Mouse (Mus musculus): Measurements from ENCODE around the gene Prr5l.

Prr5l gene

GRCm38 (mm10) chr2:101881471-101882162 lies 1.2 kb downstream of the Prr5l start:
- DNase-seq (ENCODE audit: low spot score): no peak

GRCm38 (mm10) chr2:101871179-101871578 lies 11.6 kb downstream of the Prr5l start:
- no peak for DNase-seq (ENCODE audit: low spot score)

GRCm38 (mm10) chr2:101868683-101869082 lies 14.1 kb downstream of the Prr5l start:
- no peak for DNase-seq (ENCODE audit: low spot score)

- DNase-seq (ENCODE audit: low spot score): no peak
Observed at GRCm38 (mm10) chr2:101862219-101863123, 20.4 kb downstream of the Prr5l start.

GRCm38 (mm10) chr2:101860920-101861485 lies 21.8 kb downstream of the Prr5l start:
- no peak for DNase-seq (ENCODE audit: low spot score)

GRCm38 (mm10) chr2:101856174-101856573 lies 26.7 kb downstream of the Prr5l start:
- DNase-seq (ENCODE audit: low spot score): no peak

DNA sequence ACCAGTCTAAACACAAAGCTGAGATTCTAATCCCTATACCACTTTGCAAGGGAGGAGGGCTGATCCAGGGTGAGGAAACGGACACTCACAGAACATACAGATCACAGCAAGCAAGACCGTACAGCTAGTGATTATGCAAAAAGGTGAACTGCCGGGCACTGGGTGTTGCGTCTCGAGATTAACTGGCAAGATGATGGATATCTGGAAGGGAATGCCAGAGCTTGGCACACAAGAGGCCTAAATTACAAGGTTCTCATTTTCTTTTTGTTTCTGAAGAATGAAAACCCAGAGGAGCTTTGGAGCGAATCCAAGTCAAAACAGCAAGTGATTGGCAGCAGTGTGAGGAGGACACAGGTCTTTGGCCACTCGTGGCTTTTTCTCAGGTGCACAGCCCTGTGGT lies 28.0 kb downstream of the Prr5l start:
- no peak for DNase-seq (ENCODE audit: low spot score)

GRCm38 (mm10) chr2:101842756-101843155 lies 40.1 kb downstream of the Prr5l start:
- no peak for DNase-seq (ENCODE audit: low spot score)

- DNase-seq (ENCODE audit: low spot score): no peak
Observed at GRCm38 (mm10) chr2:101834816-101835523, 47.9 kb downstream of the Prr5l start.

DNA sequence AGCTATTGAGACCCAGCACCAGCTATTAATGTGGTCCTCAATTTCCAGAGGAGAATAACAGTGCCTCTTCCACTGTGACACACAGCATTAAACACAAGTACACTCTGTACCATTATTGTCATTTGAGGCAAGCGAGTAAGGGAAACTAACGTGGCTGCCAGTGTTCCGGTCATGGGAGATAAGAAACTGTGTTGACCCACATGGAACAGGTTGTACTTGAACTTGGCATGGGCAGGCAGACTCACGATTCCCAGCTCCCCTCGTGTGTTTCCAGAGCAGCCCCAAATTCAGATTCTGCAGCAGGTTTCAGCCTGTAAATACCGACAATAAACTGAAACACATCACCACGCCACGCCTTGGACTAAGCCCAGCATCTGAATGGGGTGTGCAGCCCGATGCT lies 50.5 kb downstream of the Prr5l start:
- DNase-seq (ENCODE audit: low spot score): no peak

DNA sequence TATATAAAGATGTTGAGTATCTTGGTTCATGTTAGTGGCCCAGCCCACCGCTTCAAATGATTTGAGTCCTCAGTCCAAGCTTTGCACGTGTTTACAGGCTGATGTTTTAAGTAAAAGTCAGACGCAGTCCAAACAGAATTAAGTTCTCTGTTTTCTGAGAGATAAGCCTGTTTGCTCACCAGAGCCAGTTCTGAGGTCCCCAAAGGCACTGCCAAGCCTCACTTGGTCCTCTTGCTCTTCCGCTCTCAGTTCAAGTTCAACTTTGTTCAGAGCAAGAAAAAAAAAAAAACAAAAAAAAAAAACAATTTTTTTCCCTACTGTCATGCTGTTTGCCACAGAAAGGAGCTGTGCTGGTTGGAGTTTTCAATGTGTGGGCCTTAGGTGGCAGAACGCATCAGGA lies 51.0 kb downstream of the Prr5l start:
- DNase-seq (ENCODE audit: low spot score): no peak

DNA sequence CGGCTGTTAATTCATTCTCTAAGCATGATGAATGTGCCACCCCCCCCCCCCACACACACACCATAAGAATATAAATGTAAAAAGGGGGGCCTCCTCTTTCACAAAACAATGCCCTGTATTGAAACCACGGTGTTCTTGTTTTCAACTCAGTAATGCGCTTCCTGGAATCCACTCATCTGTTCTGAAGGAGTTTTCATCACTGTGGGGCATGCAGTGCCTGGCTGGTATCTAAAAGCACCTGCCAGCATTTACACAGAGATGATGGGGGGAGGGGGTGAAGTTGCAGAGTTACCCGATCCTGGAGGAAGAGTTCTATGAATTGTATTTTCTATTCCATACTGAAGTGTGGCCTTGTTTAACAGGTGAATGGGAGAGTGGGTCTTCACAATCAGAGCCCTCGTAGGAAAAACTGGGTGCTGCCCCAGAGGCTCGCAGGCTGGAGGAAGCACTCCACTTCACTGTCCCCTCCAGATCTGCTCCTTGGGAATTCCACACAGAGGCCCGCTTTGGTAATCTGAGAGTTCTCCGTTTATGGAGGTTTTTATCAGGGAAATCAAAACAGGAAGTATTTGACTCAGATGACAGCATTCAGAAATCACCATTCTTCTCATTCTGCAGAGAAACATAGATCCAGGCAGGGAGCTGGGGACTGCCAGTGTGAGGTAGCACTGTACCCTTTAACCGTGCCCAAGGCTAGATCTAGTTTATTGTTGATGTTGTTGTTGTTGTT lies 52.5 kb downstream of the Prr5l start:
- DNase-seq (ENCODE audit: low spot score): no peak

DNA sequence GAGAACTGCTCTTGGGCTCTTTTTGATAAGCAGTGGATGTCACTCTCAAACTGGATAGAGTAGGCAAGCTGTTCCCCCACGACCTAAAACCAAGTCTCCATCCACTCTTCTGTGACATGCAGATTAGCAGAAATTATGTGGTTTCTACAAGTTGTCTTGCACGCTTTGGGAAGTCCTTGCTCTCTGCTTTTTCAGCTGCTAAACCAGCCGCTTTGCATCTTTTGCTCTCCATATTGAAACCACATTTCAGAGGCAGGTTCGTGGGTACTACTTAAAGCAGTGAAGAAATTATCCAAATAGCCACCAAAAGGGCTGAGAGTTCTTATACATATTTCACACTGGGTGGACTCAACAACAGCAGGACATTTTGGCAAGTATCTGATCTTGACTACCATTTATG lies 53.8 kb downstream of the Prr5l start:
- no peak for DNase-seq (ENCODE audit: low spot score)

- no peak for DNase-seq (ENCODE audit: low spot score)
Observed at GRCm38 (mm10) chr2:101828057-101828643, 54.7 kb downstream of the Prr5l start.

DNA sequence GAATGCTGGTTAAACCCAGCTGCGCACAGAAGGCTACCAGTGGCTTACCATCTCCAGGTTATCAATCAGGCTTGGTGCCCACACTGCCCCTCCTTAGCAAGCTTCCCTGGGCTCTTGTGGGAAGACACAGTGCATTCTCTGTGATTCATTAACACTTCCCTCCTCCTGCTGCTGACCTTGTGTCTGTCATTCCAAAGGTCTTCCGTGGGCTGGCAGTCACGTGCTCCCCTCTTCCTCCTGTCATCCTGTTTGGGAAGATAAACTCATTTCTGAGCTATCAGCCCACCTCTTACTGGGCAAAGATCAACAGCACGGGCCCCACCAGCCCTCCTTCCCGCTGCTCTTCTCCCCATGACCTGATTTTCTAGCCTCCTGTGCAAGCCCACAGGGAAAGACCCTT lies 55.2 kb downstream of the Prr5l start:
- DNase-seq (ENCODE audit: low spot score): no peak

GRCm38 (mm10) chr2:101826950-101827600 lies 55.8 kb downstream of the Prr5l start:
- no peak for DNase-seq (ENCODE audit: low spot score)

GRCm38 (mm10) chr2:101826186-101826707 lies 56.6 kb downstream of the Prr5l start:
- DNase-seq (ENCODE audit: low spot score): no peak

DNA sequence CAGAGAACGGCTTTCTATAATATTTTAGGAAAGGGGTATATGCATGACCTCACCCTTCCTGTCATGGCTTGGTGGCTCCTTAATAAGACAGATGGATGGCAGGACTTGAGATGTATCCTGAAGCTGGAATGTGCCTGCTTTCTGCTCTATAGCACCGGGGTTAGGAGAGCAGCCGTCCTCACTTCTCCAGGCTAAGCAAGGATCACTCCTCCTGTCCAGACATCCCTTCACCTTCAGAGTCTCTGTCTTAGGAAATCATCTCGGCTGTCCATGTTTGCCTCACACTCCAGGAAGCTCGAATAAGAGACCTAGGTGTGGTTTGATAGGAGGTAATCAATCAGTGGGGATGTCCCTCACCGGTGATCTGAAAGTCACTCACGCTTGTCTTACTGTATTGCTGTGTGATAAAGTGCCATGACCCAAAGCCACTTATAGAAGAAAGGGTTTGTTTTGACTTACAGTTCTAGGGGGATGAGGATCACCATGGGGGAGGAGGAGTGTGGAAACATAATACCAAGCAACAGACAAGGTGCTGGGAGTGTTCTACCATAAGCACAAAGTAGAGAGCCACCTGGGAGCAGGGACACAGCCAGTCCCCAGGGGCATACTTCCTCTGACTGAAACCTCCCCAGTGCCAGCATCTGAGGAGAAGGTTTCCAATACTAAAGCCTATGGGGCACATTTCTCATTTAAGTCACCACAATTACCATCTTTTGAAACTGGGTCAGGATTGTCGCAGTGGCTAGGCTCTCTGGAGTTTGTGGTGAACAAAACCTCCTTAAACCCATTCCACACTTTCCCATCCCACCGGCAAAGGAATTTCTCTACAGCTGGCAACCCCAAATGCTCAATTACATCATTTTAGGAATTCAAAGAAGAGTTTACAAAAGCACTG lies 57.4 kb downstream of the Prr5l start:
- no peak for DNase-seq (ENCODE audit: low spot score)

GRCm38 (mm10) chr2:101823821-101824220 lies 59.0 kb downstream of the Prr5l start:
- DNase-seq (ENCODE audit: low spot score): no peak

Data from spleen, adult 12 weeks (tissue).